Mouse (Mus musculus) ZHBTc4 (cell line): ENCODE data around the gene Fignl1.

Experiments
- DNase-seq: peaks from one replicate; pipeline ENCODE4 v3.0.0-alpha.2; 2011; ENCODE audit warnings: low read depth, low spot score

Gene Fignl1

GRCm38 (mm10) chr11:11809404-11810175 lies 828 bp upstream of the Fignl1 start:
- peak; percentile 87 for DNase-seq

DNA sequence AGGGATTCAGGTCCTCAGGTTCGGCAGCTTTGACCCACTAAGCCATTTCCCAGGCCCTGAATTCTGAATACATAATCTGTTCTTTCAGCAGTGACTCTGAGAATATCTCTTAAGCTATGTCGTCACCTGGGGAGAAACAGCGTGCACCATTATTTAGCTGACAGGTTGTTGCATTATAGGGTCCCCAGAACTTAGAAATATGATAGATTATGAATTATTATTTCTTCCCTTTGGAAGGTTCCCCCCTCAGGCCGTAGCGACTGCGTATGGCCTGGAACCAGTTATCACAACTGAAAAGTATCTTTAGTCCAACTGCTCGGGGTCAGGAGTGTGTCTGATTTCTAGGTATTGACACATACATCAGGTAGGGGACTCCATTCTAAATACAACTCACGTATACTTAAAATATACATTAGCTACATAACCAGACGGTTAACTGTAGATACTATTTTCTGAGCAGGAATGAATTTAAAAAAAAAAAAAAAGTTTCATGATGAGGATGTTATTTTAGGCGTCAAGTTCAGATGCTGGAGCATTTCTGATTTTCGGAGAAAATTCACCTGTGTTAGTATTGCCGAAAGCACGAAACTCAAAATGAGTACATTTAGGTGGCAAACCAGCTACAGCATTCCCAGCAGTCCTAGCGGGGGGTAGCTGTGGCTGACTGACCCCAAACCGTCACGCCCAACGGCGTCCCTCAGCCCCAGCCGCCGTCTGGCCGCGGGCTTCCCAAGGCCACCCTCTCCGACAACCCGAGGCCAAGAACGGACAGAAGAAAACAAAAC lies 535 bp downstream of the Fignl1 start:
- DNase-seq: no peak

- DNase-seq: no peak
Measured at GRCm38 (mm10) chr11:11805951-11806350, 2.8 kb downstream of the Fignl1 start.

DNA sequence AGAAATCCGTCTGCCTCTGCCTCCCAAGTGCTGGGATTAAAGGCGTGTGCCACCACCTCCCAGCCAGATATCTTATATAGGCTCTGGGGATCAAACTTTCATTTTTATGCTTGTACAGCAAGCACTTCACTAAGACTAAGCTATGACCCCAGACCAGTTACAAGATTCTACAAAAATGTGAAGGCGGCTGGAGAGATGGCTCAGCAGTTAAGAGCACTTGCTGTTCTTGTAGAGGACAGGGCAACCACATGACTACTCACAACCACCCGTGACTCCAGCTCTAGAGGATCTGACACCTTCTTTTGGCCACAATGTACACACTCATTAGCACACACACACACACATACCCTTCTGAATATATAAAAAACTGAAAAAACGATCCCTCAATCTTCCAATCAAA lies 4.3 kb downstream of the Fignl1 start:
- DNase-seq: no peak

DNA sequence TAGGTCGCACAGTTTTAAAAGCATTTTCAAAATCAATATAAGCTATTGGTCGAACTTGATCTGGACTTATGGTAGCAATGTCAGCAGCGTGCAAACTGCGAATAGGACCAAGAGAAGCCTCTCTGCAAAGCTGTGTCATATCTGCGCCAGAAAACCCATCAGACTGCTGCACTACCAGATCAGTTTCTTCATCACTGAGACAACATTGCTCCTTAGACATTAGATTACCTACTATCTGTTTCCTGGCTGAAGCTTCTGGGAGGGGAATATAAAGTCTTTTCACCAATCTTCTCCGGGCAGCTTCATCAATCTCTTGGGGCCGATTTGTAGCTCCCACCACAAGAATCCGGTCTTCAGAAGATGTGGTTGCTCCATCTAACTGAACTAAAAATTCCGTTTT lies 7.7 kb downstream of the Fignl1 start:
- DNase-seq: no peak

DNA sequence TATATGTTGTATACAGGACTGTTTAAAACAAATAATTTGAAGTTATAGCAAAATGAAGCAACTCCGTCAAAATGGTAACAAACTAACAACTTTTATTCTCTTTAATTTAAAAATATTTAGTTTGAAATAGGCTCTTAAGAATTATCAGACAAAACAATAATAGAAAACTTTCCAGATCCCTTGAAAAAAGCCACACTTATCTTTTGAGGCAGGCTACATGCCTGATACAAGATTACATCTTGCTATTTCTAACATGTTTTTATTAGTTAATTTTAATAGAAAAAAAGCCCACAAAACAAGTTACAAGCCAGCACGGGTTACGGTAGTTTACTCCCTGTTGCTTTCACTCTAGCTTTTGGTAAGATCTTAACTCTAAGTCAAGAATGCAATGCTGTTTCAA lies 8.5 kb downstream of the Fignl1 start:
- DNase-seq: no peak

DNA sequence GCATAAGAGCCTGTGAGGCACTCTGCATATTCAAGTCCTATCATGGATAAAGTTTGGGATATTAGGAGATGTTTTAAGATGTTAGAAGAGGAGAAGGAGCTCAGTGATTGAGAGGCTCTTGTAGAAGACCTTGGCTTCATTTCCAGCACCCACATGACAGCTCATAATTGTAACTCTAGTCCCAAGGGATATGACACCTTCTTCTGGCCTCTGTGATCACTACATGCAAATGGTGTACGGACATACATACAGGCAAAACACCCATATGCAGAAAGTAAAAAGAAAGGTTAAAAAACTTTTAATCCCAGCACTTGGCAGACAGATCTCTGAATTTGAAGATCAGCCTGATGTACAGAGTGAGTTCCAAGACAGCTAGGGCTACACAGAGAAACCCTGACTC lies 10.1 kb downstream of the Fignl1 start:
- no peak for DNase-seq

DNA sequence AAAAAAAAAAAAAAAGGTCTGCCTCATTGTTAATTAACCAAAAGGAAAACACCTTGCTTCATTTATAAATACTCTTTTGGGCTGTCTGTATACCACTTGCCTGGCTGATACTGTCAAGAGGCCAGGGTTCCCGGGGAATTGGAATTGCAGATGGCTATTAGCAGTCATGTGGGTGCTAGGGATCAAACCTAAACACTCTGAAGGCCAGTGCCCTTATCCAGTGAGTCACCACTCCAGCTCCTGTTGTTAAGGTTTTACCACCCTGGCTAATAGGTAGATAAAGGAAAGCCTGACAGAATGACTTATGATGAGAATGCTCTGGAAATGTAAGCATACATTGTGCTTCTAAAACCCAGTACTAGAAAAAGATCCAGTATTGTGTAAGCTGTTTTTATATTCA lies 14.1 kb downstream of the Fignl1 start:
- no peak for DNase-seq

GRCm38 (mm10) chr11:11788521-11788974 lies 20.2 kb downstream of the Fignl1 start:
- peak; percentile 89 for DNase-seq

DNA sequence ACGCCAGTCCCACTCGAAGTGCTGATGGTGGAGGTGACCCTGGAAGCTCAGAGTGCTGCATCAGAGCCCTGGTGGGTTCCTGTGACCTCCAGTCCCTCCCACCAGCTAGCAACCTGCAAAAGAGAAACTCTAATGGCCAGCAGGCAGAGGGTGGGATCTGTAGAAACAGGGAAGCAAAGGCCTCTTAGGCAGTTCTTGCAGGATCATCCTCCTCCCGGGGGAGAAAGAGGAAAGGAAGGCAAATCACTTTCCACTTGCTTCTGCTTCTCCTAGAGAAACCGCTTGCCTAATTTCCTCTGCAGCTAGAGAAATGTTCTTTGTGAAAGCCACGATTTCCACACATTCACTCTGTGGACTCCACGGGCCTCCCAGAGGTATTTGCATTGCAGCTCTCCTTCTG lies 23.3 kb downstream of the Fignl1 start:
- DNase-seq: no peak

DNA sequence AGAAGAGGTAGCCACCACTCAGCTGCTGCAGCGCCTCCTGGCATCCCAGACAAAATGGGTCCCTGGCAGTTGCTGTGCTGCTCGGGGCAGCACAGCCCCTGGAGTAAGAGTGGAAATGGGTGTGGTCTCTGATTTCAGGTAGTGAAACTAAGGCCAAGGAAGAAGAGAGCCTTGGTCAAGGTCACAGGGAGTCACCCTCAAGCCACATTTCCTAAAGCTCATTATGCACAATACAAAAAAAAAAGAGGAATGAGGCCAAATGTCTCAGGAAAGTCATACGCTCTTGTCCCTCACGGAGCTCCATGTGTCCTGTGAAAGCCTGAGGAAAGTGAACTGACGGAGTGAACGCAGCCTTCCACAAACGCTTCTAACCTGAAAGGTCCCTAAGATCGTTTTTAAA lies 27.0 kb downstream of the Fignl1 start:
- DNase-seq: no peak

DNA sequence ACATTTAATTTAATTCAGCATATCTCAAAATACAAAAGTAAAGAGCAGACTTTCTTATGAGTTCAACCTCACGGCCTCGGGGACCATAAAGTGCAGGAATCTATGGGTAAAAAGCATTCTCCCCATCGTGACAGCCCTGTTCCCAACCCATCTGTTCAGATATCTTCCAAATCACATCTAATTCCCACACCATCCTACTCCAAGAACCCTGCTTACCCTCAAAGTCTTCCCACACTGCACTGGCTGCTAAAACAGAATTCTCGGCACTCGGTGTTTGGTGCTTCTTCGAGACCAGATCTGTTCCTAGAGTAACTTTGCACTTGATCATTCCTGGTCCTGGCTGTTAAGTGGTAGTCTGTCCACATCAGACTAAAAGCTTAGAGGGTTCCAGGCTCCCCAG lies 30.4 kb downstream of the Fignl1 start:
- no peak for DNase-seq

DNA sequence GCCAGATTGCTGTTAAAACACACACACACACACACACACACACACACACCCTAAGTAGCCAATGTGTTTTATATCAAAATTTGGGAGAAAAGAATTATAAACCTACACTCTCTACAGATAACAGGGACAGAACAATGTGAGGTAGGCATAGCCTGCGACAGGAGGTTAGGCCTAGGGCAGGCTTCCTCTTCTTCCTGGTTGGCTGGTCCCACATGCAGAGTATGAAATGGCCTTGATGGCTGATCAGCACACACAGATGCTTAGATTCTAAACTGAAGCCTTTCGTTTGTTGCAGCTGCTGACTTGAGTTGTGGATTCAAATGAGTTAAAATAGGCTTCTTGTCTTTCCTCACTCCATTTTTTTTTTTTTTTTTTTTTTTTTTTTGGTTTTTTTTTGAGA lies 31.0 kb downstream of the Fignl1 start:
- no peak for DNase-seq

- DNase-seq: no peak
Measured at GRCm38 (mm10) chr11:11777246-11777645, 31.5 kb downstream of the Fignl1 start.

GRCm38 (mm10) chr11:11776822-11777174 lies 32.0 kb downstream of the Fignl1 start:
- no peak for DNase-seq

DNA sequence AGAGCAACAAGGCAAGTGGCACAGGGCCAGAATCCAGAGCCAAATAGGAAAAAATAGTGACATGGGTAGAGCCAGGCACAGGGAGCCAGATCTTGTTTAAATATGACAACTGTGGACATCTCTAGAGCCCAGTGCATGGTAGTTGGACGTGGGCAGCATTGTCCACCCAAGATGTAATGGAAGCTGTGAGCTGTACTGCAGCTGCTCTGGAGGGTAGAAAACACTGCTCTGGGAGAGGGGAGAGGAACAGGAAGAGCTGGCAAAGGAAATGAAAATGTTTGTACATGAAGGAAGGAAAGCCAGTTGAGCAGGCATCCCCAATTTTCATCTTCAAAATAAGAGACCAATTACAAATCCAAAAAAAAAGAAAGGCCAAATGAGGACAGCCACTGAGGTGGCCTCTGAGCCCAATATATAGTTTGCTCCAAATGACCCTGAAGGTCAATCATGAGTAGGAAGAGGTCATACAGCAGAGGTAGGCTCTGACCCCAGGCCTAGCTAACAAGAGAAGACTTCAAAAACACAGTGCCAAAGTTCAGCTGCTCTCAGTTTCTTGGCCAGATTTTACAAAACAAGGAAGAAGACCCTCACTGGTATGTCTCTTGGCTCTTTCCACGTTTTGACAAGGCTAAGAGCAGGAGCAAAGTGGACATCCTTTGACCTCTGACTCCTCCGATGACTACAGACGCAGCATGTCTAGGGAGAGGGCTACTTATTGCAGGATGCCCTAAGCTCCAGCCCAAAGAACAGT lies 32.5 kb downstream of the Fignl1 start:
- DNase-seq: no peak

DNA sequence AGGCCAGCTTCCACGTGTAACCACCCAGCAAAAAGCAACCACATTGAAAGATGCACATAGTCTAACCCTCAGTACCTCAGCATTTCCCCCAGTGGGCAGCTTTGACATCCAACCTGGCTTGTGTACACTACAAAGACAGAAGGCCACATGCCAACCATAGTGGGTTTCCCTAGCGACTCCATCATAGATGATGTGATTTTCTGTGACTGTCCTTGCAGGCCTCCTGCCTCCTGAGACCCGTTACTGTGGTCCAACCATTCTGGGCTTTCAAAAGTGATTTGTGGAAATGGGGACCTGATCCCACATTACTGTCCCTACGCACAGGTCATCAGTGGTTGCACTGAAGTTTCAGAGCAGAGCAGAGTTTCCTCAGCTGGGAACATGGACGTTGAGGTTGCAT lies 33.9 kb downstream of the Fignl1 start:
- DNase-seq: no peak

DNA sequence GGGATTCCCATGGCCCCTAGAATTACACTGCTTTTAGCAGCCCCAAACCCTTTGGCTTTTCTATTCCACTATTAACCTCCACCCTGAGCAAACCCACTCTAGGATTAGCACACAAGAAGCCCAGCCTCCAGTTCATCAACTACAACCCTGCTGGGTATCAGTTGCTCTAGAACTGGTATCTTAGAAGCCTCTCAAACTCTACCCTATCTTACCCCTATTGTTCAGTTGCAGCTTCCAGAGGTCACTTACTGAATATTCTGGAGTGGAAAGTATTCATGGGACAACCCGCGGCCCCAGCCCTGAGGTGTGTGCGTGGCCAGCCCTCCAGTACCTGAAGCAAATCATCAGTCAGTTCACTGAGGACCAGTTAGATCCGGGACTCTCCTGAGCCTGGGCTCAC lies 34.4 kb downstream of the Fignl1 start:
- DNase-seq: no peak

DNA sequence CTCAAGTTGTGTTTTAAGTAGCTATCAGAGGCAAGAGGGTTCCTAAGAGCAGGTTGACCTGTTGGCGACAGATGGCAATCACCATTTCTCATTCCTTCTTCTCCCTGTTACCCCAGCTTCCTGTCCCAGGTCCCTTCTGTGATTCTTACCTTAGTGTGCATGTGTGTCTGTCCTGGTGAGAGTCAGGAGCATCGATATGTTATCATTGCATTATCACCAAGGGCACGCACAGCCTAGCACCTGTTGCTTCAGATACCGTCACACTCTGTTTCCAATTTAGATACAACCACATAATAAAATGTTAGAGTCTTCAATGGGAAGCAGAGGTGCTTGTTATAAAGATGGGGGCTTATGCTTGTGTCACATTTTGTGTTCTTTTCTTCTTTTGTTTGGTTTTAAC lies 36.6 kb downstream of the Fignl1 start:
- no peak for DNase-seq

DNA sequence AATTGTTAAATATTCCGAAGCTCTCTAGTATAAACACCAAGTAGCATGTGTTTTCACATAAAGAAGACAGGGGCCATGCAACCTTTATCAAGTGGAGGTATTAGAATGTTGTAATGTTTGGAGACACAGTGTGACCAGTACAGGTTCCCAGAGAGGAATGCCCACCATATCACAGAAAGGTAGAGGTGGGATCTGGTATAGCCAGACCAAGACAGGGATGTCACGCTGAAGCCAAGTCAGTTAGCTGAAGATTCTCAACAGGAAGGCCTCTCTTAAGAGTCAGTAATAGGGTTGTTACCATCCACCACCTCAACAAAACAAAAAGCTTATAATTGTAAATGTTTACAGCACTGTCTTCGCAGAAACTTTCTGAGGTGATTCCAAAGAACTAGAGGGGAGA lies 38.1 kb downstream of the Fignl1 start:
- no peak for DNase-seq

GRCm38 (mm10) chr11:11769281-11769680 lies 39.5 kb downstream of the Fignl1 start:
- no peak for DNase-seq

DNA sequence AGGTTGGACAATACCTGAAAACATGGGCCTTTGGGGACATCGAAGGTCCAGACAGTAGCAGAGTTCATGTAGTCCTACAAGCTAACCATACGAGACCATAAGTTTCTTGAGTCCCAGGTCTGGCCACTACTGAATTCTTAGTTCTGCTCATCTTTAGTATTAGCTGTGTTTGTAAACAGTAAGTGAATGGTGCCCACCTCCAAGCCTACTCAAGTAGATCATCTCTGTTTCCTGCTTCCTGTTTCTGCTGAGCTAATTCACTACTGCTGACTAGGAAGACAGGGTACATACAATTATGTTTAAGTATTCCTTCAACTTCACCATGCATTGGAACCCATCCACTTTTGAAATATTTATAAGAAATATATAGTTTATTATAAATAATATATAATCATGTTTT lies 40.7 kb downstream of the Fignl1 start:
- no peak for DNase-seq

- DNase-seq: no peak
Measured at GRCm38 (mm10) chr11:11766736-11767135, 42.0 kb downstream of the Fignl1 start.
